Mouse (Mus musculus): ENCODE data around the gene Btk. TPM values are rescaled to one million over a fixed set of nuclear protein-coding genes. Genes with fewer than 3 reads are reported as not detected.

Gene Btk
- polyA plus RNA-seq (2015; fragmentation: Nextera tagmentation; extraction: Ambion mirVana): 0.75 and 0.77 TPM in 2 replicates

DNA sequence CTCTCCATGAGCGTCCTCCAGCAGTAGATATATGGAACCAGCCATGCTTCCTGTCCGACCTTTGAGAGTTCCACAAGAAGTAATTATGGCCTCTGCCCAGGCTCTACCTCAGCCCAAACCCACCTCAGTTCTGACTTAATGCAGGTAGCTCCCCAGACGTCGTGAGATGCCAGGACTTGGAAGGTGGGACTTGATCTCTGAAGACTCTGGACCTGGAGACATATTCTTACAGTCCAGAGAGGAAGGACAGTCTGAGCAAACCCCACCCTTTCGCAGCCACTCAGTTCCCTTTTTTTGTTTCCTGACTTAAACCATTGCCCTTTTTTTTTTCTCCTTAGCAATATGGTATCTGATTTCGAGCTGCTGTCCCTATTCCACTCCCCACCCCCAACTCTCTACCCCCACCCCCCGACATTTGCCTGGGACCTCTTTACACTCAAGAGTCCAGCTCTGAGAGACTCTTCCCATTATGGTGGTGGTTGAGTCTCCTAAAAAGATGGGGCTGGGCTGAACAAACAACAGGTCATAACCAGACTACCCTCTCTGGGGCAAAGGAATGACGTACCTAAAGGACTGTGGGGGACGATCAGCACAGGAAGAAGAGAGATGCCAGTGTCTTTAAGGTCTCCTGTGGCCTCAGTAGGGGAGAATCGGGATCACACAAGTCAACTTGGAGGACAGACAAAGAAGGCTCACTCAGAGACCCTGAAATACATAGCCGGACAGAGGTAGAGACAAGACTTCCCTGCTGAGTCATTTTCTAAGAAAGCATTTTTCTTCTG, at the start of gene Btk:
Gene Btk (minus strand): TSS at position 683 of the 782 bp plus-strand sequence.
- H3K9ac ChIP-seq: no peak within 1 kb of the TSS
- no peak within 1 kb of the TSS for H3K4me3 ChIP-seq
- no peaks in the 10 kb centered on the region for H3K27me3 ChIP-seq (replicated peaks)
- no peaks in the 10 kb centered on the region for H3K9me3 ChIP-seq
- WGBS: 84% methylated on average over 11 of the region's 11 CpGs
- ATAC-seq (replicated peaks): no peak
- peaks cover 8% of the 10 kb centered on the region; the same call in 1 of the 2 replicates for H3K4me1 ChIP-seq
- H3K36me3 ChIP-seq (replicated peaks): no peaks in the 10 kb centered on the region
- no peak within 1 kb of the TSS for H3K4me2 ChIP-seq
- H3K27ac ChIP-seq: no peak within 1 kb of the TSS

DNA sequence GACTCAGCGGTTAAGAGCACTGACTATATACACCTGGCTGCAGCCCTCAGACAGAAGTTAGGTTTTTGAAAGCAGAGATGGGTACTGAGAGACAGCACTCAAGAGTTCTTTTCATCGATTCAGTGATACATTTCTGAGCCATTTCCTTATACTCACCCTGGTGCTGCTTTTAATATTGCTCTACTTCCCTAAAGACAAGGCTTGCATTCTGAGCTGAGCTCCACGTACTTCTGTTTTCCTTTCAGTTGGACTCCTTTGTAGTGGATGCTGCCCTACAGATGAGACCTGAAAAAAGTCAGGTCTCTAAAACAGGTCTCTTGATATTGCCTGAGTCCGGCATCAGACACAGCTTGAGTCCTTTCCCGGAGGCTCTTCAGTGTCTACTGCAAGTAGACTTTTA, 49.3 kb upstream of the Btk start:
- no peak overlapping the region for H3K27ac ChIP-seq
- H3K4me1 ChIP-seq: no peaks in the 10 kb centered on the region
- WGBS: 91% methylated on average over 5 of the region's 5 CpGs
- no peak for ATAC-seq (replicated peaks)
- H3K4me2 ChIP-seq: no peak overlapping the region
- H3K4me3 ChIP-seq: no peak overlapping the region
- no peak overlapping the region for H3K9ac ChIP-seq
- no peaks in the 10 kb centered on the region for H3K9me3 ChIP-seq
- H3K36me3 ChIP-seq (replicated peaks): no peaks in the 10 kb centered on the region
- H3K27me3 ChIP-seq (replicated peaks): 0 out of 2 replicates have a peak, but pooled peaks cover 3% of the 10 kb centered on the region

DNA sequence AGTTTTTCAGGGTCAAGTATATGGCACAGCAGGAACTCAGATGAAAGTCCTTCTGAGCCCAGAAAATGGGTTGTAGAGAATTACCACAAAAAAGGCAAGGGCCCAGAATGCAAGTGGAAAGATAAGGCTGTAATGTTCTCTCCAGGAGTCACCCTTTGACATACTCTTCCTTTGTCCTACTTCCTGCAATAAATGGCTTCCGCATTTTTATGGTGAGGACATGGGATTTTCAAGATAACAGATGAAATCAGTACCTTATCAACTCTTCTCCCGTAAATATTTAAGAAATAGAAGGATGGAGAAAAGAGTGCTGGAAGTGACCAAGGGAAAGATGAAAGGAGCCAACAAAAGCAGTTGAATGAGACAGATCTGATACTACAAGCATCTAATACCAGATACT, 44.8 kb upstream of the Btk start:
- Histone ChIP-seq H3K9ac (no peak overlapping the region), H3K4me2 (no peak overlapping the region), H3K4me3 (no peak overlapping the region), H3K9me3 (no peaks in the 10 kb centered on the region), H3K4me1 (no peaks in the 10 kb centered on the region), H3K27ac (no peak overlapping the region), H3K27me3 (replicated peaks) (0 out of 2 replicates have a peak, but pooled peaks cover 10% of the 10 kb centered on the region), H3K36me3 (replicated peaks) (no peaks in the 10 kb centered on the region)
- no peak for ATAC-seq (replicated peaks)
- WGBS: 73% methylated on average over 2 of the region's 2 CpGs

DNA sequence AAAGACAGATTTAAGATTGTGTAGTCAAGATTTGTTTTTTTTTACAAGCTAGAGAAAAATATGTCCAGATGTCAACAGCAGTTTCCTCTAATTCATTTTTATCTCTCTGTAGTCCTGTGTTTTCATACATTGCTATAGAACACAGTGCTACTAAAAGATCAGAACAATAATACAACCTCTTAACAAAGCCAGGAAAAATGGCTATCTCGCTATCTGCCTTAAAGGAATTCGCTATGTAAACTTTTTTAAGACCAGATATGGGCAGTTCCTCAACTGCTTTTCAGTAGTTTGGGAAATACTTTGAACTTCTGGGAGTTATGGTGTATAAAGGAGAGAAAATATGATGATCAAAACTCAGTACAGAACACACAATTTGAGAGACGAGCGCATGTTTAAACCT, 40.0 kb upstream of the Btk start:
- Histone ChIP-seq H3K9me3 (no peaks in the 10 kb centered on the region), H3K4me3 (no peak overlapping the region), H3K9ac (no peak overlapping the region), H3K27ac (no peak overlapping the region), H3K4me2 (no peak overlapping the region), H3K27me3 (replicated peaks) (0 out of 2 replicates have a peak, but pooled peaks cover 13% of the 10 kb centered on the region), H3K4me1 (peaks cover 5% of the 10 kb centered on the region; the same call in 1 of the 2 replicates), H3K36me3 (replicated peaks) (no peaks in the 10 kb centered on the region)
- 93% methylated on average over 4 of the region's 4 CpGs for WGBS
- no peak for ATAC-seq (replicated peaks)

DNA sequence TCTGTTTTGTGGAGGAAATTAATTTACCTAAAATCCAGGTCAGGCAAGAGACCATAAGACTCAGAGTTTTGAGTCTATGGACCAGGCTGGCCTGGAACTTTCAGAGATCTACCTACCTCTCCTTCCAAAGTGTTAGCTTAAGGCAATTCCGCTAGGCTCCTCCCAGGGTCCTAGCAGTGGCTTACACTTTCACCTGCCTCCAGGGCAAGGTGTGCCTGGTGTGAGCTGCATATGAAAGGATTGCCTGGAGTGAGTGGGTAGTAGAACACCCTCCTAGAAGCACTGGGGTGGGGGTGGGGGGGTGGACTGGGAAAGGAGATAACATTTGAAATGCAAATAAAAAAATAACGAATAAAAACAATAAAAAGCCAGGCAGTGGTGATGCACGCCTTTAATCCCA, 38.3 kb upstream of the Btk start:
- Histone ChIP-seq H3K9me3 (no peaks in the 10 kb centered on the region), H3K27me3 (replicated peaks) (0 out of 2 replicates have a peak, but pooled peaks cover 7% of the 10 kb centered on the region), H3K9ac (no peak overlapping the region), H3K27ac (no peak overlapping the region), H3K4me3 (no peak overlapping the region), H3K4me1 (peaks cover 5% of the 10 kb centered on the region; the same call in 1 of the 2 replicates), H3K36me3 (replicated peaks) (no peaks in the 10 kb centered on the region), H3K4me2 (no peak overlapping the region)
- 74% methylated on average over 3 of the region's 3 CpGs for WGBS
- ATAC-seq (replicated peaks): no peak

DNA sequence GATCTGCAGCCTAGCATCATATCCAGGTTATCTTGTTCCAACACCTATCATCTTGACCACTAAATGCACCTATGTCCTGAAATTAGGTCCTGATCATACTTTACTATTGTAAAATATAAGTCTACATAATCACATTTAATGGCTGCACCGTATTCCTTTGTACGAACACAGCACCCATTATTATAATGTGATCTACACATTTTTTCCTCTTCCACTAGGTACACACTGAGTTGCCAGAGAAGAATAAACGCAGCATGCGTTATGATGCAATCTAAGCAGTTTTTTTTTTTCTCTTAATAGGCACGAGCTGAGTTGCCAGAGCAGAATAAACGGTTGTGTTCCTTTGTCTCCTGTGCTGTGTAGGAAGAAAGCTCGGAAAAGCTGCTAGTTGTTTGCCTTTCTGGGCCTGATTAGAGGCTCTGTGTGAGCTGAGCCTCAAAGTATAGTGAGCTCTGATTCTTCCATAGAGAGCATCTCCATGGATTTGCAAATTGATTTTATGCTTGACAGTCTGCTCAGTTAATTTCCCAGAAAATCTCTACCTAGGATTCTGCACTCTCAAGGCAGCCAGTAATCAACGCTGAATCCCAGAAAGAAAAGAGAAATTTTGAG, 37.0 kb upstream of the Btk start:
- Histone ChIP-seq H3K4me3 (no peak overlapping the region), H3K4me2 (peak overlapping the region; percentile 3; the same call in 1 of the 2 replicates), H3K36me3 (replicated peaks) (no peaks in the 10 kb centered on the region), H3K27me3 (replicated peaks) (0 out of 2 replicates have a peak, but pooled peaks cover 7% of the 10 kb centered on the region), H3K27ac (peak overlapping the region; percentile 79), H3K9me3 (no peaks in the 10 kb centered on the region), H3K4me1 (peaks cover 5% of the 10 kb centered on the region; the same call in 1 of the 2 replicates), H3K9ac (no peak overlapping the region)
- 29% methylated on average over 8 of the region's 8 CpGs for WGBS
- ATAC-seq (replicated peaks): peak; percentile 88

DNA sequence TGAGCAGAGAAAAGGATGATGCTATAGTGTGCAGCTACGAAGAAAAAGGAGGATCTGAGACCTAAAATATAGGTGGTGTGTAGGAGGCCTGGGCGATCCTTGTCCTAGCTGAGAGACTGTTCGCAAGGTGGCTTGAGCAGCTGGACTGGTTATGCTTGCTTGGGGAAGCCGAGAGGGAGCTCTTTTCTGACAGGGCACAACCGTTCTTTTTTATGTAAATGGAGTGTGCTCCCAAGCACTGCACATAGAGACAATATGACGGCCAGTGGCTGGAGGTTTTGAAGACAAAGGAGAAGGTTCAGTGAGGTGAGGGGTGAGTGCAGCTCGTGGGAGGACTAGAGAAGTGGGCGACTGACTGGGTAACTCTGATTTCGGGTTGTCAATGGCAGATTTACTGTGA, 36.3 kb upstream of the Btk start:
- H3K4me3 ChIP-seq: no peak overlapping the region
- H3K4me1 ChIP-seq: peaks cover 5% of the 10 kb centered on the region; the same call in 1 of the 2 replicates
- WGBS: 34% methylated on average over 9 of the region's 9 CpGs
- 0 out of 2 replicates have a peak overlapping the region, but pooled peaks have one; percentile 3 for H3K4me2 ChIP-seq
- no peaks in the 10 kb centered on the region for H3K36me3 ChIP-seq (replicated peaks)
- H3K9ac ChIP-seq: no peak overlapping the region
- H3K27me3 ChIP-seq (replicated peaks): 0 out of 2 replicates have a peak, but pooled peaks cover 7% of the 10 kb centered on the region
- peak overlapping the region; percentile 79 for H3K27ac ChIP-seq
- peak; percentile 75 for ATAC-seq (replicated peaks)
- H3K9me3 ChIP-seq: no peaks in the 10 kb centered on the region

DNA sequence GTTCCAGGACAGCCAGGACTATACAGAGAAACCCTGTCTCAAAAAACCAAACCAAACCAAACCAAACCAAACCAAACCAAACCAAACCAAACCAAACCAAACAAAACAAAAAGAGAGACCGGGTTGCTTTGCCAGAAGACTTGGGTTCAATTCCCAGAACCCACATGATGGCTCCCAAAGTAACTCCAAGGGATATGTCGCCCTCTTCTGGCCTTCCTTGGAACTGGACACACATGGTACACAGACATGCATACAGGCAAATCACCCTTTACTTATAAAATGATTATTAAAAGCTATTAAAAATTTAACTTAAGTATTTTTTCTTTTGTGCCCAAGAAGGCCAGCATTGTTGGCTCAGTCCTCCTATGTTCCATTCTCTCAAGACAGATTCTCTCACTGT, 30.9 kb upstream of the Btk start:
- H3K36me3 ChIP-seq (replicated peaks): no peaks in the 10 kb centered on the region
- no peak overlapping the region for H3K4me3 ChIP-seq
- no peak for ATAC-seq (replicated peaks)
- WGBS: 56% methylated on average over 2 of the region's 2 CpGs
- H3K9me3 ChIP-seq: no peaks in the 10 kb centered on the region
- no peaks in the 10 kb centered on the region; the same call in 1 of the 2 replicates for H3K4me1 ChIP-seq
- no peak overlapping the region for H3K4me2 ChIP-seq
- no peaks in the 10 kb centered on the region for H3K27me3 ChIP-seq (replicated peaks)
- H3K9ac ChIP-seq: no peak overlapping the region
- H3K27ac ChIP-seq: no peak overlapping the region

DNA sequence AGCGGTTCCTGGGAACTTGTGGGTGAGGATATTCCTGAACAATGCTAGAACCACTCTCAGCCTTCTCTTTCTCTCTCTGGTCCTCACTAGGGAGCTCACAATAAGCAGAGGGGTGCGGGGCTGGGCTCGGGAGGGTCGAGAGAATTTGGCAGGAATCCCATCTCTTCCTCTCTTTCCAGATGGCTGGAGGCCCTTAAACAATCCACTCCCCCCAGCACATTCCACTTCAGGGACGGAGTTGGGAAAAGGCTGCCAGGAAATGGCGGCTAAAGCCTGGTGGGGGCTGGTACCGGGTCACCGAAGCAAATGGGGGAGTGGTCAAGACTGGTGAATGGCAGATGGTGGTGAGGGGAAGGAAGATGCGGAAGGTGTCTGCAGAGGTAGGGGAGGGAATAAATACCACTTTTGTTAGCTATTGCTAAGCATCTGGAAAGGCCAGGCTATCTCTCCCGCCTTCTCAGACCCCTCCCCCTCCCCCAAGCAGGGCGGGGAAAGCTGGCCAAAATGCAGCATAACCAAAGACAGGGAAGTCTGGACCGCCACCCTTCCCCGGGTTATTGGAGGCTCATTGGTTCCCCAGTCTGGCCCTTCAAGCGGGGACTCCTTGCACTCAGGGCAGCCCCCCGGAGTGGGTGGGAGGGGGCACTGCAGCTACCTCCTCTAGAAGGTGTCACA, 29.1 kb upstream of the Btk start:
- Histone ChIP-seq H3K4me3 (peak overlapping the region; percentile 31), H3K27ac (peak overlapping the region; percentile 81), H3K36me3 (replicated peaks) (no peaks in the 10 kb centered on the region), H3K4me2 (peak overlapping the region; percentile 50), H3K4me1 (no peaks in the 10 kb centered on the region; the same call in 1 of the 2 replicates), H3K9ac (peak overlapping the region; percentile 29), H3K9me3 (no peaks in the 10 kb centered on the region), H3K27me3 (replicated peaks) (no peaks in the 10 kb centered on the region)
- peak; percentile 88 for ATAC-seq (replicated peaks)
- WGBS: 14% methylated on average over 15 of the region's 15 CpGs

DNA sequence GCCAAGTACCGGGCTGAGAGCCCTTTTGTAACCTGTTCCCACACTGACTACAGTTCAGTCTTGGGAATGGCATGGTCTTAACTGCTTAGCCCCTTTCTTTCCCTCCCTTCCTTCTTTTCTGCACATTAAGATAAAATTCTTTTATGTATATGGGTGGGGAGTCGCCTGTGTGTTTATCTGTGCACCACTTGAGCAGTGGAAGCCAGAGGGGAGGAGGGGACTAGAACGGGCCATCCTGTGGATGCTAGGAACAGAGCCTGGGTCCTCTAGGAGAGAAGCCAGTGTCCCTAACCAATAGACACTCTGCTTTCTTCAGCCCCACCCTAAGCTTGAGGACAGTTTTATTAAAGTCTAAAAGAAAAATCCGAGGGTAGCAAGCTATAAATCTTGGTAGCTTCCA, 27.6 kb upstream of the Btk start:
- Histone ChIP-seq H3K36me3 (replicated peaks) (no peaks in the 10 kb centered on the region), H3K27me3 (replicated peaks) (no peaks in the 10 kb centered on the region), H3K9ac (no peak overlapping the region), H3K27ac (no peak overlapping the region), H3K4me2 (no peak overlapping the region), H3K4me3 (no peak overlapping the region), H3K9me3 (no peaks in the 10 kb centered on the region), H3K4me1 (no peaks in the 10 kb centered on the region; the same call in 1 of the 2 replicates)
- ATAC-seq (replicated peaks): no peak
- WGBS: 90% methylated on average over 4 of the region's 4 CpGs

DNA sequence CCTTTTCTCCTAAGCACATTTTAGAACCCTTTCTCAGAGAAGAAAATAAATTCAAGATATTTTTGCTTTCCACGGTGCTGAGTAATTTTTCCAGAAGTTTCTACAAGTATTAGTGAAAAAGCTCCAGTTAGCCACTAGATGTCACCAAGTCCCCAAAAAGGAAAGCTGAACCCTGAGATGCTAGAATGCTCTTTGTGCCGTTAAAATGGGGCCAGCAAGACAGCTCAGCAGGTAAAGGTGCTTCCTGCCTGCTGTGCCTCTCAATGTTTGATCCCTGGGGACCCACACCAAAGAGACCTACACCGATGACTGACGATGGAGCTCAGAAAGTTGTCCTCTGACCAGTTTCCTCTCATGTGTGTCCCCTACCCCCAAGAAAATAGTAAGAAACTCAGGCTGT, 26.1 kb upstream of the Btk start:
- Histone ChIP-seq H3K9me3 (no peaks in the 10 kb centered on the region), H3K4me2 (no peak overlapping the region), H3K9ac (no peak overlapping the region), H3K27ac (no peak overlapping the region), H3K4me1 (no peaks in the 10 kb centered on the region; the same call in 1 of the 2 replicates), H3K27me3 (replicated peaks) (no peaks in the 10 kb centered on the region), H3K36me3 (replicated peaks) (no peaks in the 10 kb centered on the region), H3K4me3 (no peak overlapping the region)
- WGBS: 34% methylated on average over 4 of the region's 4 CpGs
- ATAC-seq (replicated peaks): peak; percentile 27

Measured in midbrain, embryonic 15.5 days (tissue).